Mouse (Mus musculus) brain, embryonic 14.5 days (tissue): Measurements from ENCODE around the gene Kcmf1.

Source experiments
- CTCF ChIP-seq: fragments of 200-500 bp; IDR thresholded peaks from 2 replicates; pipeline ENCODE4 v1.5.1; 2012; ENCODE audit warnings: inconsistent platforms, mild to moderate bottlenecking, moderate library complexity, borderline replicate concordance; ENCODE audit not compliant: insufficient read depth, insufficient read length; ENCODE audit errors: extremely low read depth
- POLR2A ChIP-seq: fragments of 200-500 bp; IDR thresholded peaks from 2 replicates; pipeline ENCODE4 v1.6.1; 2012; ENCODE audit warnings: mild to moderate bottlenecking, inconsistent platforms, borderline replicate concordance; ENCODE audit not compliant: poor library complexity, insufficient read depth, insufficient read length, severe bottlenecking; ENCODE audit errors: extremely low read depth

GRCm38 (mm10) chr6:72914087-72914749, 14.4 kb upstream of the Kcmf1 start:
- no peak for TF ChIP-seq CTCF
- no peak for TF ChIP-seq POLR2A
